Mouse (Mus musculus) lung, adult 2 months (tissue): Measurements from ENCODE around the gene Stx11. TPM values are rescaled to one million over a fixed set of nuclear protein-coding genes. Genes with fewer than 3 reads are reported as not detected.

ENCODE experiments used
- DNase-seq: peaks from one replicate; pipeline ENCODE4 v3.0.0; 2022
- H3K4me1 ChIP-seq: fragments of 200-500 bp; 2 replicates; pipeline ENCODE4 v1.6.1; 2011; ENCODE audit warnings: low read length; ENCODE audit not compliant: control insufficient read depth, insufficient read depth
- H3K4me3 ChIP-seq: fragments of 200-500 bp; replicated peaks from 2 replicates; pipeline ENCODE3; 2011; ENCODE audit warnings: low read depth, mild to moderate bottlenecking, control low read depth, low read length; ENCODE audit errors: extremely low read depth
- CTCF ChIP-seq: fragments of 200-500 bp; IDR thresholded peaks from 2 replicates; pipeline ENCODE4 v1.5.1; 2011; ENCODE audit warnings: mild to moderate bottlenecking, low read length, control low read depth; ENCODE audit not compliant: insufficient read depth
- POLR2A ChIP-seq: fragments of 200-500 bp; IDR thresholded peaks from 2 replicates; pipeline ENCODE4 v1.6.1; 2011; ENCODE audit warnings: low read depth, mild to moderate bottlenecking, control low read depth, low read length, borderline replicate concordance; ENCODE audit errors: extremely low read depth
- WGBS: fragments of 180-500 bp; shearing (Covaris S2); methylation state at CpG from one replicate; pipeline ENCODE4 v1.1.7; 2018; 5-methylcytosine and 5-hydroxymethylcytosine counted together
- polyA plus RNA-seq: library from polyadenylated mRNA; depleted of rRNA; stranded (reverse); fragments of >200 nt; gene quantifications from 2 replicates; pipeline ENCODE4 v1.2.3, GENCODE M21; 2012

Gene Stx11
- polyA plus RNA-seq, 1 experiment: 17.1 TPM

GRCm38 (mm10) chr10:12921551-12922040 is 42.5 kb downstream of the Stx11 start:
- 14% methylated on average over 11 of the region's 11 CpGs for WGBS
- H3K4me1 ChIP-seq: no peaks in the 10 kb centered on the region; the same call in 1 of the 2 replicates
- no peak for TF ChIP-seq CTCF
- TF ChIP-seq POLR2A: no peak
- peak overlapping the region; percentile 28 for H3K4me3 ChIP-seq
- DNase-seq: no peak

DNA sequence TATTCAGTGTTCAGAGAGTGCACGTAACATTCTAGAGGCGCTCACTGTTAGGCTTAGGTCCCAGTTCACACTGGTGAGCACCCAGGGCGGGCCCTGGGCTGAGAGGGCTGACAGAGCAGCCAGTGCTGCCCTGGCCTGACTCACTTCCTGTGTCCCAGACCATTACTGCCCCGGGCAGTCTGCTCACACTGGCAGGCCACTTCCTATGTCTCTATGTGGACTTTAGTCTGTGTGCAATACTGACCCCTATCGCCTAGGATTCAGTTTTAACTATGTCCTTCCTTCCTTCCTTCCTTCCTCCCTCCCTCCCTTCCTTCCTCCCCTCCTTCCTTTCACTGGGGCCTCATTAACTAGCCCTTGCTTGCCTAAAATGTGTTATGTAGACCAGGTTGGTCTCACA is 44.8 kb downstream of the Stx11 start:
- no peak for DNase-seq
- WGBS: 29% methylated on average over 5 of the region's 5 CpGs
- H3K4me1 ChIP-seq: no peaks in the 10 kb centered on the region; the same call in 1 of the 2 replicates
- peak; percentile 42; the same call in 1 of the 2 replicates for TF ChIP-seq CTCF
- no peak for TF ChIP-seq POLR2A
- H3K4me3 ChIP-seq: no peak overlapping the region

DNA sequence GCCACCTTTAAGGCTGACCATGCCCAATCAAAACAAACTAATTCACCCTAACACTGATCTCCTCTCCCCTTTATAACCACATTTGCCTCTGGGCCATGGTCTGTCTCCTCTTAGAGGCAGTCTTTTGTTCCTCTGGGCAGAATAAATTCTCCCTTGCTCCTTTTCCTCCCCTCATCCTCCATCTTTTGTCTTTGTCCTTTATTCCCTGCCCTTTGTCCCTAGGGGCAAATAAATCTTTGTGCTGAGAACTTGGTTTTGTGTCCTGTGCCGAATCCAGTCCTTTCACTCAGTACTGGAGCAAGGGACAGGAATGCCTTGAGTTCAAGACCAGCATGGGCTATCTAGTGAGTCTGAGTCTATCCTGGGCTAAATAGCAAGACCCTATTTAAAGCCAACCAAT is 46.5 kb downstream of the Stx11 start:
- no peak for TF ChIP-seq POLR2A
- no peak for TF ChIP-seq CTCF
- WGBS: 93% methylated on average over 1 of the region's 1 CpGs
- no peak for DNase-seq
- Histone ChIP-seq H3K4me3 (no peak overlapping the region), H3K4me1 (no peaks in the 10 kb centered on the region; the same call in 1 of the 2 replicates)

DNA sequence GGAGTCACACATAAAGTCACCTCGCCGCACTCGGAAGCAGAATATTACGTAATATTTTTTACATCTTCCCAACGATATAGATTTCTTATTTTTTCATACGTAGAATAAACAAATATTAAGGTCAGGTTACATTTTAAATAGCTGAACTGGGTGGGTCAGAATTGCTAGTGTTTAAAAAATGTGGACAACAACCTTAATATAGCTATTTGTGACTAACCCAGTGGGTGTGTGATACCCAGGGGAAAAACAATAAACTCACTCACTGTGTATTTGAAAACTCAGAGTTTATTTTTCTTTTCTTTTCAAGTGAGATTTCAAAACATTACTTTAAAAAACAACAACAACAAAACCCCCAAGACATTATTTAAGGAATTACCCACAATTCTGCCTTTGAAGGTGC is 47.7 kb downstream of the Stx11 start:
- Histone ChIP-seq H3K4me1 (no peaks in the 10 kb centered on the region; the same call in 1 of the 2 replicates), H3K4me3 (no peak overlapping the region)
- TF ChIP-seq POLR2A: no peak
- no peak for TF ChIP-seq CTCF
- WGBS: 82% methylated on average over 6 of the region's 6 CpGs
- DNase-seq: no peak

DNA sequence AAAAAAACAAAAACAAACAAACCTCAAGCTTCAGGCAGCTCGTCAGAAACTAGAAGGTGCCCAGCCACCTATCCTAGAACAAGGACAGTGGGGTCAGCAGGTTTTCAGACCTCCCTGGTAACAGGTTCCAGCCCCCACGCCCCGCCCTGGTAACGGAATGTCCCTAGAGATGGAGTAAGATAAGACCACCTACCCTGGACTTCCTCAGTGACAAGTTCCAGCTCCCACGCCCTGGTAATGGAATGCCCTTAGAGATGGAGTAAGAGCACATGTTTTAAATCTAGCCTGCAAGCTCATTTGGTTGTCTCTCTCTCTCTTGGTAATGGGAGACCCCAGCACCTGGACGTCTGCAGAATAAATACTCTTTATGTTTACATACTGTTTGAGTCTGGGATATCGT is 48.3 kb downstream of the Stx11 start:
- no peak for TF ChIP-seq CTCF
- no peak for TF ChIP-seq POLR2A
- H3K4me1 ChIP-seq: no peaks in the 10 kb centered on the region; the same call in 1 of the 2 replicates
- WGBS: 71% methylated on average over 7 of the region's 7 CpGs
- DNase-seq: no peak
- no peak overlapping the region for H3K4me3 ChIP-seq

GRCm38 (mm10) chr10:12914203-12914602 is 49.9 kb downstream of the Stx11 start:
- TF ChIP-seq CTCF (no peak), POLR2A (no peak)
- WGBS: 100% methylated on average over 1 of the region's 1 CpGs
- no peak for DNase-seq
- H3K4me1 ChIP-seq: no peaks in the 10 kb centered on the region; the same call in 1 of the 2 replicates
- no peak overlapping the region for H3K4me3 ChIP-seq

DNA sequence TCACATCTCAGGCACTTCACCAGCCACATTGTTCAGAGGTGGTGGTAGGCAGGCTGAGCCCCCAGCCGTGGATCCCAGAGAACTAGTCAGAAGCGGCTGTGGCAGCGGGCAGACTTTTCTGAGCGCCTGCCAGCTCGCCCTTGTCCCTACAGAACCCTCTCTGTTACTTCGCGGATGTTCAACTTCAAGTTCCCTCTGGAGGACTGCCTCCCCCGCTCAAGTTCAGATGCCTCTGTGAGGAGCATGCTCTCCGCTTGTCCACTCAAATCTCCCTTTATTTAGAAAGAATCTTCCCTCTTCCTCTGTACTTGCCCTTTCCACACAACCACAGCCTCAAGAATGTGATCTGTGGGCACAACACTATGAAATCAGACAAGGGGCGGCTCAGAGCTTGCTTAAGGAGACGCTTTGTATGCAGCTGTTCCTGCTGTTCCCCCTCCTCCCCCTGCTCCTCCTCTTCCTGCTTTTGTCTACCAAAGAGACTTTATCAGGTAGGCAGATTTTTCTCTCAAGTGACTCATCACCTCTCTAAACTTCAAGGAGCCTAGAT is 52.0 kb downstream of the Stx11 start:
- TF ChIP-seq POLR2A (no peak), CTCF (no peak)
- Histone ChIP-seq H3K4me1 (no peaks in the 10 kb centered on the region), H3K4me3 (peak overlapping the region; percentile 39)
- WGBS: 9% methylated on average over 11 of the region's 11 CpGs
- DNase-seq: peak; percentile 23

DNA sequence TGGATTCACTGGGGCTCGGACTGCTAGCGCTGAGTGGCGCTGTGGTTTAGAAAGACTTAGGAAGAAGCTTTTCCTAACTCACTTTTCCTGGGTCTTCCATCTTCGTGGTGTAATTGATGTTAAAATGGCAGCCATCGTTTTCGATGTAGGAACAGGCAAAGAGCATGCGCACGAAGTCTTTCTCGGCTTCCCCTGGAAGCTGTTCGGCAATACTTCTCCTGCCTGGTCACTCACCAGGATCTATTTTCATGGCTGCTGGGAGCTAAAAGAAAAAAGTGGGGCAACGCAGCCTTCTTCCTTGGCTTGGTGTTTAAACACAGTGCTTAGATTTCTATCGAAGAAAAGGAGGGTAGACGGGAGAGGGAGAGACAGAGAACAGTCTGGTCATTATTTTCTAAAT is 52.6 kb downstream of the Stx11 start:
- H3K4me1 ChIP-seq: no peaks in the 10 kb centered on the region
- no peak overlapping the region for H3K4me3 ChIP-seq
- 82% methylated on average over 13 of the region's 13 CpGs for WGBS
- no peak for TF ChIP-seq POLR2A
- TF ChIP-seq CTCF: no peak
- no peak for DNase-seq

DNA sequence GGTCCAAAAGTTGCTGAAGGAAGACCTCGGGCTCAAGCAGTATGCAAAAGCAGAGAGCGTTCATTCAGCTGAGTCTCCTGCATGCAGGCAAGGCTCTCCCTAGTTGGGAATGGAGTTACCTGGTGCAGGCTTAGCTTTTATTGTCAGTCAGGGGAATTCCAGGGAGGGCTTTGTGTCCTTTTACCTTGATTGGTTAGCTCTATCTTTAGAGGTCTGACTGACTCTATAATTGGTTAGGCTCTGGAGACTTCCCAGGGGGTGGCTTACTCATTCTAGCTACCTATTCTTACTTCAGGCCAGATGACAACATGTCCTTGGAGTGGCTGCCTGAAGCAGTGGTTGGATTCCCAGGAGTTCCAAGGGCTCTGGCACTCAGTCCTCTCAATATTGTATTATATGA is 54.2 kb downstream of the Stx11 start:
- no peak overlapping the region for H3K4me3 ChIP-seq
- no peaks in the 10 kb centered on the region for H3K4me1 ChIP-seq
- WGBS: 92% methylated on average over 2 of the region's 2 CpGs
- TF ChIP-seq CTCF (no peak), POLR2A (no peak)
- no peak for DNase-seq

DNA sequence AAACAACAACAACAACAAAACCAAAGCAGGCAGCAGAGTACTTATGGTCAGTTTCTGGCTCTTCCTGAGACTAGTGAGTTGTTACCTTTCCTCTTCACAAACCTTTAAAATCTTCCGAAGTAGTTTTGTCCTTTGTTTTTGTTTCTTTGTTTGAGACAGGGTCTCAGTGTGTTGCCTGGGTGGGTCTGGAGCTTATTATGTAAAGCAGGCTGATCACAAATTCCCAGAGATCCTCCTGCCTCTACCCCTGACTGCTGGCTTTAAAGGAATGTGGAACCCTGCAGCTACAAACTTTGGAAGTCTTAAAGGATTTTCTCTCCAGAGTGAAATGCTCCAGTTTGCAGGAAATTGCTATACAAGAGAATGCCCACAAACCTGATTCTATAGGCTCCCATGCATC is 54.9 kb downstream of the Stx11 start:
- WGBS: 76% methylated on average over 1 of the region's 1 CpGs
- no peak for DNase-seq
- no peak overlapping the region for H3K4me3 ChIP-seq
- H3K4me1 ChIP-seq: no peaks in the 10 kb centered on the region
- TF ChIP-seq CTCF: no peak
- no peak for TF ChIP-seq POLR2A
